Mouse (Mus musculus): Measurements from ENCODE around the gene Zfp184.
"Not testable (repeated sequence)": the region's sequence is repeated elsewhere in the genome, so short reads cannot be mapped to it uniquely, and the experiment has no call there.

The Zfp184 gene

DNA sequence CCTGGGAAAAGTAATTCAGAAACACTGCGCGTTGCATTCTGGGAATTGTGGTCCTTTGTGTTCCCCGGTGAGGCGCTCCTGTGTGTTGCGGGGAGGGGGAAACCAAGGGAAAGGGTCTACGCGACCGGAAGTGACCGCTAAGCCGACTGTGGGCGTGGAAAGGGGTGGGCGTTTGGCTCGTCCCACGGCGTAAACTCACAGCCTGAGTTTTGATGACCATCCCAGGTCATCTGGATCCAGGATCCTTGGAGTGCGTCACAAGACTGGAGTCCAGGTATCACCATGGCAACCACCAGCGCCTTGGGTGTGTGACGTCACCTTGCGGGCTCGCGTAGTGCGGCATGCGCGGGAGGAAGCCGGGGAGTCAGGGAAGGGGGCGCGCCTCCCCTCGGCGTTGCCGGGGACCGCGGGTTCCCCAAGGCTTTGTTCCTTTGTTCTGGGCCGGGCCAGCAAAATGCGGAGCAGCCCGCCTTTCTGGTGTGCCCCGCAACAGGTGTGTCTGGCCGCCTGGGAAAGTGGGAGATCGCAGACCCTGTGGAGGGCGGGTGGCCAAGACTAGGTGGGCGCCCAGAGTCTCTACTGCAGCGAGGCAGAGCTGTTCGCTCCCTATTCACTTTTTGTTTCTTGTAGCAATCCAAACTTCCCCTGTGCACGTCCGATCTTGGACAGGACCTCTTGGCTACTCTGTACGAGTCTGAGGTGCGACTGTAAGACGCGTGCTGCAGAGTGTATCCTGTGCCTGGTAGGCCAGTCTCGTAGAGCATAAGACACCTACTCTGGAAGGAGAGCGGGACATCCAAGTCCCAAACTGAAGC, at the start of gene Zfp184:
Gene Zfp184, plus strand, starts transcription at position 169 of the 815 bp plus-strand sequence.
- DNase-seq (ENCODE audit: low read depth, low spot score): peak; percentile 95

DNA sequence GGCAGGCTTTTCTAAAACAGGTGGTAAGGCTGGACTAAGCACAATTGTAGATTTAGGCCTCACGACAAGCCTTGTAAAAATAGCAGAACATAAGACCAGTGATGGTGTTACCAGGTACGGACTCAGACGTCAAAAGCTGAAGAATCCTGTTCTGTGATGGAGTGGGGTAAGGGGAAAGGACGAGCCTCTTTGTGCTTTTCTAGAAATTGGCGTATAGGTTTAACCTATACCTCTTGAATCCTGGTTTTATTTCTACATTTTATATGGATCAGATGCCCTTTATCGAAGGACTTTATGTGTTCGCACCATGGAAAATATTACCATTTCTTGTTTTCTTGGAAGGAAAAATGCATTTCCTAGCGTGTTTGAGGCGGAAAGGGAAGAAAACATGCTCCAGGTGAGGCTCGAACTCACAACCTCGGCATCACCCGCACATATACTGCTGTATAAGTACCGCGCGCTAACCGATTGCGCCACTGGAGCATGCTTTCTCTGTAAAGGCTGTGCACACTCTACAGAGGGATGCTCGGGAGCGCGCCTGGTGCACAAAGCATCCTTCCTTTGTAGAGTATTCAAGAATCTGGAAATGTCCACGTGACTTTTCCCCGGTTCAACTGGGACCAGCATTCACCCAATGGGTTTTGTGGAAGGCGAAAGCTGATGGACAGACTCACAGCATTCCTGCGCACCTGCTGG, 48.2 kb upstream of the Zfp184 start:
- DNase-seq (ENCODE audit: low read depth, low spot score): peak; percentile 91

DNA sequence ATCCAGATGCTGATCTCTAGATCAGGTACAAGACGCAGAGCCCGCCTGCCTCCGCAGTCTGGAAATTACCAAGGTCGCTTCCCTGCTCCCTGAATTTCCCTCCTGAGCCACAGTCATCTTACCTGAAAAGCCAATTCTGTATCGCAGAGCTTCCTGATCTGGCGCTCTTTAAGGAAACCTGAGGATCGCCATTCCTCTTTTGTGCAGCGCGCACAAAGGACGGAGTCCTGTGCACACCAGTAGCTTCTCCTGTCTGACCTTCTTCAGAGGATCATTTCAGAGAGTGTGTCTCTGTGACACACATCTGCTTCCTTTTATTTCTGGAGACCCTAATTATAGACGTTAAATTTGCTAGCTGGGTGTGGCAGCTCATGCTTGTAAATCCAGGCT, 47.7 kb upstream of the Zfp184 start:
- no peak for DNase-seq (ENCODE audit: low read depth, low spot score)

DNA sequence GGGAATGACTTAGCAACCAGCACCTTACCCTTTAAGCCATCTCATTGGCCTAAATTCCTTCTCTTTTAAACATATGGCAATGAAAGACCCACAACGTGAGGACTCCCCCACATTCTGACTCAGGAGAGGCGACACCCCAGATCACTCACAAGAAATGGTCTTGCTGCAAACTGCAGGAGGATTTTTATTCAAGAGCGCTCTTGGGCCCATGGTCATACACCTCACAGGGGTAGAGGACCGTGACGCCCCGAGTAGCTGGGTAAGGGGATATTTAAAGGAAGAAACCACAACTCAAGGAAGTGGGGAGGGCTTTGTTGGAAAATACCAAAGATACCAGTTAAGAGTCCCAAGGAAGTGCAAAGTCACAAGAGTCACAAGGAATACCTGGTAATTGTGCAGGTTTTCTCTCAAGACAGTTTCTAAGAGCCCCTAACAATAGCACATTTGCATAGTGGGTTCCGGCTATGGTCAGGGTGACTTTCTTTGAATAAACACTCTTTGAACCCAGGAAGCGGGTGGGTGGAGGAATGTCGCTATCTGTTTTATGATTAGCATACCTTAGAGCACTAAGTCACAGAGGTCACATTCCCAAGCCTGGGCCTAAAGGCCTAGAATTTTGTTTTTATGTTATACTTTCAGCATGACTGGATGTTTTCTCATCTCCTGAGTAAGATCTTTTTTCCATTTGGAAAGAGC, 43.9 kb upstream of the Zfp184 start:
- DNase-seq (ENCODE audit: low read depth, low spot score): not testable (repeated sequence)

DNA sequence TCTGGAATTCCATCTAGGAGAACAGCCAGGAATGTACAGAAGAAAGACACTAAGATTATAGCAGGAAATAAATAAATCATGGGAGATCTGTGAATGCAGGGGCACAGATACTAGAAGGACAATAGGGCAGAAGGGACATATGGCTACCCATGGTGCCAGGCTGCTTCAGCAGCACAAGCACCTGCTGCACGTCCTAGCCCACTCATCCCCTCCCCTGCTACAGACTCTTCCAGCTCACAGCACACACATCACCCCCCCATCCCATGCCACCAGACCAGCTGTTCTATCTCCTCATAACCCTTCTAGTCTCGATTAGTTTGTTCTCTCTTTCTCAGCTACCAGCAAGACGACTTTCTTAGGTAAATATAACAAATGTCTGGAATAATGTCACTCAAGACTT, 41.4 kb upstream of the Zfp184 start:
- no peak for DNase-seq (ENCODE audit: low read depth, low spot score)

DNA sequence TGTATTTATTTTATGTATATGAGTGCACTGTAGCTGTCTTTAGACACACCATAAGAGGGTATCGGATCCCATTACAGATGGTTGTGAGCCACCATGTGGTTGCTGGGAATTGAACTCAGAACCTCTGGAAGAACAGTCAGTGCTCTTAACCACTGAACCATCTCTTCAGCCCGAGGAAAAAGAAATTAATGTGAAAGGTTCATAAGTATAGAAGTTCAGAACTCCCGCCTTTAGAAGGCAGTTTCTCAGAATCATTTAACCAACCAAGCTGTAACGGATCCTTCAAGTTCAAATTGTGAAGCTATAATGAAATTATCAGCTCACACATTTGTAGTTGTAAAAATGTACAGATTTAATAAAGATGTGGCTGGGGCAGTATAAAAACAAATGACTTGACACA, 40.8 kb upstream of the Zfp184 start:
- not testable (repeated sequence) for DNase-seq (ENCODE audit: low read depth, low spot score)

DNA sequence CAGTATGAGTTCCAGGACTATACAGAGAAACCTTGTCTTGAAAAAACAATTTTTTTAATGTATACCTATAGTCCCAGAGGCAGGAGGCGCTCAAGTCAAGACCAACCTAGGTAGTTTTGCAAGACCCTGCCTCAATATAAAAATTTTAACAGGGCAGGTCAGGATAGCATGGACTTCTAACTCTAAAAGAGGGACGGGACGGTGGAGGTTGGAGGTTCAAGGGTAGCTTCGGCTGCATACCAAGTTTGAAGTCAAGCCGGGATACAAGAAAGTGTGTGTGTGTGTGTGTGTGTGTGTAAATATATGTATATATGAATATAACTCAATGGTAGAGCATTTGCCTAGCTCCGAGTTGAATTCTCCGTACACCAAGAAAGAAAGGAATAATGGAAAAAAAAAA, 38.6 kb upstream of the Zfp184 start:
- no peak for DNase-seq (ENCODE audit: low read depth, low spot score)

DNA sequence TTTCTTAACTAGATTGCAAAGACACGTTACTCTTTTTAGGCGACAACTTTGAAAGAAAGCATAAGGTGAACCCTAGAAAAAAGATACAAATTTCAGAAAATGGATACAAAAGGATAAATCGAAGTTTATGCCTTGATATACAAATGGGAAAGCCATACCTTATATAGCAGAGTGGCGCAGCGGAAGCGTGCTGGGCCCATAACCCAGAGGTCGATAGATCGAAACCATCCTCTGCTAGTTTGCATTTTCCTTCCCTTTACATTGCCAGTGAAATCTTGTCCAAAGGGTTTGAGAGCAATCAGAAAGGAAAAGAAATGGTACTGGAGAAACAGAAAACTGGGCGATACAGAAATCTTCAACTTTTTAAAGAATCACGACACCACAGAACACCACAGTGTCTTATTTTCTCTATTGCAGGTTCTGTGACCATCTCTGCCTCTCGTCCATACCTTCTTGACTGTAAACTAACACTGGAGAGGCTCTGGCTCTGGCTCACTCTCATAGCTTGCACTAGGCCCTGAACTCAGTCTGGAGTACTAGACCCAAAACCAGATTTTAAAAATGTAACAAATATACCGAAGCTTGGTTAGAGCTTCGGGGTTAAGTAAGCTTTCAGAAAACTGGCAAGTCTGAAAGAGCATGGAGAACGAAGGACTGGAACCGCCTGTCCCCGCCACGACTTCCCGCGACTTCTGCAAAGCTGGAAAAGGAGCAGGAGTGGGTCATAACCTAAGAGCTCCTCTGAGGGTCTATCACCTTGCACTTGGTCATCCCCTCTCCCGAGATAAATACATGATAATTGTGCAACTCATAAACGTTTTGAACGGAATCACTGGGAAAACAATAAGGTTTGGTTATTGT, 37.7 kb upstream of the Zfp184 start:
- DNase-seq (ENCODE audit: low read depth, low spot score): no peak

DNA sequence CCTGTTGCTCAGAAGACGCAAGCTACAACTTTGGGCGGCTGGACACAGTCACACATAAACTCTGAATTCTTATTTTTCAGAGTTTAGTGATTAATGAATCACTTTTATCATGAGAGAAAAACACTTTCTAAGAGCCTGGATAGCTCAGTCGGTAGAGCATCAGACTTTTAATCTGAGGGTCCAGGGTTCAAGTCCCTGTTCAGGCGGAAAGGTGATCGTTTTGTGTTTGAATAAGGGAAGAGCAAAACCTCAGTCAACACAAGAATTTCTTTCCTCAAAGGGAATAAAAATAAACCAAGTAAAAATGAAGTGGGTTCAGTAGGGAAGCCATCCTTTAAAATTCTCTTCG, 37.1 kb upstream of the Zfp184 start:
- not testable (repeated sequence) for DNase-seq (ENCODE audit: low read depth, low spot score)

DNA sequence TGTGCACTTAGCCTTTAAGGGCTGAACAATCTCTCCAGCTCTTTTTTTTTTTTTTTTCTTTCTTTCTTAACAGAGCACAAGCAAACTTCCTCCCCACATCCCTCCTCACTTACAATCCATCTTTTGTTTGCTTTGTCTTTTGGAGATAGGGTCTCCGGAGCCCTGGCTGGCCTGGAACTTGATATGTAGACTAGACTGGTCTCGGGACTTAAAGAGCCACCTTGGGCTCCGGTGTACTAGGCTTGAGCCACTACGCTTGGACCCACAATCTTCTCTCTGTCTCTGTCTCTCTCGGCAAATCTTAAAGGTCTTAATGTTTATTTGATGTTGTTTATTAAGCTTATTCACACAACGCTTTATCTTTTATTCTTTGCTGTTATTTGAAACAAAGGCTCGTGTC, 34.2 kb upstream of the Zfp184 start:
- DNase-seq (ENCODE audit: low read depth, low spot score): no peak

DNA sequence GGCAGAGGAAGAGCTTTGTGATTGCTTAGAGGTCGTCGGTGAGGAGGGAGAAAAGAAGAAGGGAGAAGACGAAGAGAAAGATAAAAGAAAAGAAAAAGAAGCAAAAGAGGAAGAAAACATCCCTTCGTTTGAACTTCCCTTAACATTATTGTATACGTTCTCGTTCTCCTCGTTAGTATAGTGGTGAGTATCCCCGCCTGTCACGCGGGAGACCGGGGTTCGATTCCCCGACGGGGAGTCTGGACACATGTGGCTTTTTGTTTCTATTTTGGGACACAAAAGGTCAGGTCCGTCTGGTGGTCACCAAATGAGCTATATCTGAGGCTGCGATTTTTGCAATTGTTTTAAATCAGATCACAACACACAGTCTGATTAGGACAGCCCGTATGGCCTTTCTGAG, 33.7 kb upstream of the Zfp184 start:
- DNase-seq (ENCODE audit: low read depth, low spot score): no peak

DNA sequence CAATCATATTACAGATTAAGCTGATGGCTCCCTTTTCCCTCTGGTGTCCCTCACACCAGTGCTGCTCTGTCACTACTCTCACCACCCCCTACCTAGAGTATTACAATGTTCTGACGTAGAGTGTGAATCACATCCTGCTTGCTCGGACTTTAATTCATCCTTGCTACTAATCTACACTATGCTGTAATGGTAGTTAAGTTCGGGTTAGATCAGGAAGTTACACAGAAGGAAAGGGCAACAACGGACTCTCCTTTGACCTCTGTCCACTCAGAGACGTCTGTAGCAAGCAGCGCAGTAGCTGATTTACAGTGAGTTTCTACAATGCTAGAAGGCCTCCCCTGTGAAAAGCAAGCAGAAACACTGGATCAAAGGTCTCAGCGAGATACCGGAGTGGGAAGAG, 31.0 kb upstream of the Zfp184 start:
- no peak for DNase-seq (ENCODE audit: low read depth, low spot score)

DNA sequence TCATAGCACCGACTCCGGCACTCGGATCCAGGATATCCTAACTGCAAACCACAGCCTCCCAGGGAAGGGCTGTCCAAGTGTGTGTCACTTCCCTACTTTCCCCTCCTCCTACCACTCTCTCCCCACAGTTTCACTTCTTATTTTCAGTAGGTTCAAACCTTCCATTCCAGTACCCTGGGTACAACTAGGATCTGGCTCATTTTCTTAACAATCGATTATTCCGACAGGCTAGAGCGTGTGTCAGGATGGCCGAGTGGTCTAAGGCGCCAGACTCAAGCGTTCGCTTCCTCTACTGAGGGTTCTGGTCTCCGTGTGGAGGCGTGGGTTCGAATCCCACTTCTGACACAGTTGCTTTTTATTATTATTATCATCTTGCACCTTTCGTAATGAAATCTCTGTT, 30.3 kb upstream of the Zfp184 start:
- DNase-seq (ENCODE audit: low read depth, low spot score): no peak

DNA sequence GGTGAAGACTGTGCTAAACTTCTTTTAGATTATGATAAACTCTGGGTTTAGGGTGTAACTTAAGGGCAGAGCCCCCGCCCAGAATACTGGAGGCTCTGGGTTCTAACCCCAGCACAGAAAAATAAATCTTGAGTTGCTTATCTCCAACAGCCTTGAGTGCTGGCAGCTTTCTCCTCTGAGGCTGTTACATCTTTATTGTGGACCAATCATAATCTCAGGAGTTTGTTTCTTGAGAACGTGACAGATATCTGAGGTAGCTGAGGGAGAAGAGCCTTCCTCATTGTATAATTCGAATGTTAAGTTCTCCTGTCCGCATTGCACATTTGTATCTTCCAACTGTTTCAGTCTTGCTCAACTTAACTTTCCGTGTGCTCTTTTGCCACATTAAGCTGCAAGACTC, 29.4 kb upstream of the Zfp184 start:
- DNase-seq (ENCODE audit: low read depth, low spot score): no peak

DNA sequence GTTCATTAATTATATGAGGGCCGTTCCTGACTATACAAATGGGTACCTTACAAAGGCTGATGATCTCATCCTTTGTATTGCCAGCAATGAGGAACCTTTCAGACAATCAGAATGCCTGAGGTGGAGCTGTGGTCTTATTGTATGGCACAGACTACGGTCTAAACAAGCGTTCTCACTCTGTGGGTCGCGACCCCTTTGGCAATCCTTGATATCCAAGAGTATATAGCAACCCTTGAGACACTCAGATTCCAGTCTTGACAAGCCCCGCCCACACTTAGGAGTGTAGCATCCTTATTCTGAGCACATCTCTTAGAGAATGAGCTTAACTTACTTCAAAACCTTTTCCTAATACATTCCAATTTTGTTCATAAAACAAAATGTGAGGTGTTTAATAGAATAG, 28.8 kb upstream of the Zfp184 start:
- no peak for DNase-seq (ENCODE audit: low read depth, low spot score)

DNA sequence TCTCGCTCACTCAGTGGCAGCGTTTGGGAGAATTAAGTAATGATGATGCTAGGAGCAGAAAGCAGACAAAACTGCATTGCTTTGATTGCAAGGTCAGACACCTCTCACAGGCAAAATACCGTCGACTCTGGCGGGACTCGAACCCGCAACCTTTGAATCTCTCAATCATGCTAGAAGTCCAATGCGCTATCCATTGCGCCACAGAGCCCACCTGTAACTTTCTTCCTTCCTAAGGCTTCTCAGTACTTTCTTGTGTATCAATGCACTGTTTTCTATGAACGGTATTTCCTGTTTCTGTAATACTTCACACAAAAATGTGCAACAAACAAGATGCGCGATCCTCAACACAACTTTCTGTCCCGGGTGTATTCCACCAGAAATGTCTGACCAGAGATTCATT, 27.9 kb upstream of the Zfp184 start:
- no peak for DNase-seq (ENCODE audit: low read depth, low spot score)

DNA sequence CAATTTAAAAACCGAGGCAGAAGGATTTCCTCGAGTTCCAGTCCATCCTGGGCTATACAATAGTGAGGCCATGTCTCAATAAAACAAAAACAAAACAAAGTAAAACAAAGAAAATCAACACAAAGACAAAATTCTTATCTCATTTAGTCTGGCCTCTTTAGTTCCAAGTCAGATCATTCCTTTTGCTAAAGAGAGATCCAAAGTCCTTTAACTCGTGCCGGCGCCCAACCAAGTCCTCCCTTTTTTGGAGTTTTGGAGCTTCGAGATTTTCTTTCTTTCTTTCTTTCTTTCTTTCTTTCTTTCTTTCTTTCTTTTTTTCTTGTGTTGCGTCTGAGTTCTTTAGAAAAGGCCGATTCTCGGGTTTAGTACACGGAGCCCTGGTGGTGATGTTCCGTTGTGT, 27.4 kb upstream of the Zfp184 start:
- no peak for DNase-seq (ENCODE audit: low read depth, low spot score)

DNA sequence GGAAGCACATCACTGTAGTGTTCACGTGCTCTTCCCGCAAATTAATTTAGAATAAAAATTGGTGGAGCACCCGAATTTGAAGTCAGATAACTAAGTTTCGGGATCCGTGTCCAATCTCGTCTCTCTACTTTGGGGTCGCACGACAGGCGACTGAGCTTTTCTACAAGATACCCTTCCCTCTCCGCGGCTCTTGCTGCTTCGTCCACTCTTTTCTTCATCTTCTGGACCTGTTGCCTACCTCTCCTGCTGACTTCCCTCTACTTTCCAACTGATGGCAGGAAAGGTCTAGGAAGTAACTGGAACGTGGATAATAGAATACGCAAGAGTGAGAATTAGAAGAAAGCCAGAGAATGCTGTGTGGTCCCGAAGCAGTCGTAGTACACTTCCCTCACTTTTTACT, 26.9 kb upstream of the Zfp184 start:
- no peak for DNase-seq (ENCODE audit: low read depth, low spot score)

DNA sequence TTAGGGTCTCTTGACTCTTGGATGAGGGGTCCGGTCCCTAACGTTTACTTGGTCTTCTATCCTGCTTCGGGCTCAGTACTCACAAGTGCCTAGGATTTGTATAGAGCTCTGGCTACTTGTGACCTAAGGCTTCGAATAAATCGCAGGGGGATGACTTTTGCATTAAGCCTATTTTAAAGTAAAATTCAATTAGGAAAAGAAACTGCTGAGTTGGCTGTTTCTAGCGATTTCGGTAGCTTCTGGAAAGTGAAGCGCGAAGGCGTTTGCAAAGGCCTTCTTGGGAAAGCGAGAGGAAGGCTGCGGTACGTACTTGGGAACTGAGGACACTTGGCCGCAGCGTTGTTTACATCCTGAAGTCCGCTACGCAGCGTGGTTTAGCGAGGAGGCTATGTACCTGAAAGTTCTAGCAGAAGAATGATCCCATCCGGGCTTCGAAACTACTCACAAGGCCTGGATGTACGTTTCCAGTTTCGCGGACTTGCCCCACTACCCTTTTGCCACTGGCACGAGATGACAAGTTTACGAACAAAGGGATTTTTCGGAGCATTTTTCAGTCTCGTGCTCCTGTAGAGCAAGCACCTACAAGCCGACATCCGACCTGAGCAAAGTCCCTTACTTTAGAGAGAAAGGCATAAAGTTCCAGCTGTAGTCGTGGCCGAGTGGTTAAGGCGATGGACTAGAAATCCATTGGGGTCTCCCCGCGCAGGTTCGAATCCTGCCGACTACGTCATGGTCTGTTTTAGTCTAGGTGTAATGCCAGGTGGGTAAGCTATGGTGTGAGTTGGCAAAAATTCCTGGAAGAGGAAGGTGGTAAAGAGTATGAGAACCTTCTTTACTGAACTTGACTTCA, 26.1 kb upstream of the Zfp184 start:
- DNase-seq (ENCODE audit: low read depth, low spot score): no peak

DNA sequence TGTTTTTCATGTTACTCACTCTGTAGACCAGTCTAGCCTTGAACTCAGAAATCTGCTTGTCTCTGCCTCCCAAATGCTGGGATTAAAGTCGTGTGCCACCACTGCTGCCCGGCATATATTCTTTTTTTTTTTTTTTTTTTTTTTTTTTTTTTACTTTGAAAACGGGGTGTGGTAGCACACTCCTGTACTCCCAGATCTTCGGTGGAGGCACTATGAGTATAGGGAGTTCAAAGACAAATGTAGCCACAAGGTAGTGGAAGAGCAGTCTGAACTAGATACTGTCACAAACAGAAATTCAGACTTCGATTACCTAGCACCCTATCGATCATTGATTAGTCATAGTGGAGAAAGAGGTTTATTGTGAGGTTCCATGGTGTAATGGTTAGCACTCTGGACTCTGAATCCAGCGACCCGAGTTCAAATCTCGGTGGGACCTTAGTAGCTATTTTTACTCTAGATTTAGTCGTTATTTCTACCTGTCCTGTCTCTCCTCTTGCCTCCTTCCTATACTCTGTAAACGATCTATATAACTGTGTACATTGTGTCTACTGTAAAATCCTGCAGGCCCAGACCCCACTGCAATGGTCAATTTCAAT, 25.0 kb upstream of the Zfp184 start:
- DNase-seq (ENCODE audit: low read depth, low spot score): no peak
